Mouse (Mus musculus) liver, embryonic 14.5 days (tissue): ENCODE measurements at regions not wholly inside any gene's neighbourhood (a gene's known extent, or its start where the extent isn't known, plus 50 kb on each side); places are given as distances from the start of the nearest gene placed in this dataset.

Source experiments
- CTCF ChIP-seq: IDR thresholded peaks from 2 replicates; pipeline ENCODE4 v1.5.1; 2016; ENCODE audit warnings: antibody characterized with exemption, low read depth, control low read depth
- EP300 ChIP-seq: IDR thresholded peaks from 2 replicates; pipeline ENCODE4 v1.6.1; 2016; ENCODE audit warnings: antibody characterized with exemption, low read depth

- TF ChIP-seq CTCF = no peak
- no peak for TF ChIP-seq EP300
Observed at GRCm38 (mm10) chr5:51036450-51036990, 531.0 kb downstream of the Ppargc1a start.
